ENCODE assay signal across 16 mouse cellular contexts in the genomic region with DNA sequence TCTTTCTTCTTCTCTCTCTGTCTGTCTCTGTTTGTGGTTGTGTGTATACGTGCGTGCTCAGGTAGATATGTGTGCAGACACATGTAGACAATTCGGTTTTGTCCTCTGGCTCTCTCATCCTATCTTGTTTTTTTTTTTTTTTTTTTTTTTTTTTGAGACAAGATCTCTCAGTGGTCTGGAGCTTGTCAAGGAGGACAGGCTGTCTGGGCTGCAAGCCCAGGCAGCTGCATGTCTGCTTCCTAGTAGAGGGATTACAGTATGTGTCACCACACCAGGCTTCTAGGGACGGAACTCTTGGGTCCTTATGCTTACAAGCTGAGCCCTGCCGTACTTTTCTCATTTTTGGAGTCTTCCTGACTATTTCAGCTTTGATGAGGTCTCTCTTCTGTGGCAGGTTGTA.
DNase-seq lines count a peak whose midpoint lies in the region; ATAC-seq lines count a peak whose summit lies in the region.
"Had no signal": no experiment of that assay in that cellular context is flagged by ENCODE, and none has a peak within 500 bp of the region (broad histone marks: within the 10 kb centered on the region; RNA-seq: fewer than 3 reads in every experiment).

No protein-coding gene starts in this region.

- H3K36me3 ChIP-seq in heart, embryonic 12.5 days = no peaks in the 10 kb centered on the region
- H3K36me3 ChIP-seq: forebrain, embryonic 12.5 days; limb, embryonic 15.5 days had no signal

- peak; percentile 25 for DNase-seq in gastrocnemius, postnatal 14 days
- DNase-seq in gastrocnemius, postnatal 25 days = no peak
- peak; percentile 92 for DNase-seq in MN1 (ENCODE audit: low spot score)
- peak; percentile 43 for DNase-seq in heart, postnatal 4 days
- DNase-seq in spleen, postnatal 36 days (ENCODE audit: low spot score in 2 of 2) = no peak
- DNase-seq: cerebellum, adult 9-11 months; embryo, embryonic 11 days; kidney, adult 18-20 months; kidney, postnatal 4 days; lung, postnatal 10 days; thymus, postnatal 25 days had no signal

- no peaks in the 10 kb centered on the region for H3K9me3 ChIP-seq in heart, embryonic 12.5 days (replicated peaks)
- H3K9me3 ChIP-seq: forebrain, embryonic 12.5 days; limb, embryonic 15.5 days had no signal

- H3K4me2 ChIP-seq in heart, embryonic 12.5 days = no peak overlapping the region
- H3K4me2 ChIP-seq: forebrain, embryonic 12.5 days; limb, embryonic 15.5 days had no signal

- intact Hi-C loops in gastrocnemius, postnatal 14 days (cut with DNase I; ENCODE audit: low total_unique reads) = no loop called here

- peaks cover 55% of the 10 kb centered on the region for H3K4me1 ChIP-seq in heart, embryonic 12.5 days (replicated peaks)

- no peaks in the 10 kb centered on the region for H3K27me3 ChIP-seq in heart, embryonic 12.5 days (replicated peaks)
- H3K27me3 ChIP-seq: forebrain, embryonic 12.5 days; limb, embryonic 15.5 days had no signal

- 19% methylated on average over 5 of the region's 5 CpGs for WGBS in heart, embryonic 12.5 days

- H3K4me3 ChIP-seq in heart, embryonic 12.5 days = no peak overlapping the region
- H3K4me3 ChIP-seq: forebrain, embryonic 12.5 days; limb, embryonic 15.5 days had no signal

- H3K27ac ChIP-seq in heart, embryonic 12.5 days (ENCODE audit: poor library complexity, severe bottlenecking) = peak overlapping the region; percentile 87
- H3K27ac ChIP-seq: forebrain, embryonic 12.5 days; limb, embryonic 15.5 days had no signal

- ATAC-seq in heart, embryonic 12.5 days (ENCODE audit: insufficient number of reproducible peaks, low FRiP score) = peak; percentile 69; the same call in 1 of the 2 replicates
- ATAC-seq in megakaryocyte-erythroid progenitor cell, adult 5-6 weeks (replicated peaks; ENCODE audit: low FRiP score, low TSS enrichment, poor library complexity, severe bottlenecking) = no peak
- ATAC-seq: hindbrain, embryonic 16.5 days had no signal

- no peak overlapping the region for H3K9ac ChIP-seq in heart, embryonic 12.5 days
- H3K9ac ChIP-seq: forebrain, embryonic 12.5 days; limb, embryonic 15.5 days had no signal

Comparison
In these comparisons a context has a peak if more than half of its experiments do, and no peak if none do; other contexts are left out.
1. DNase-seq: peak in gastrocnemius, postnatal 14 days (single experiment), MN1 (single experiment) and heart, postnatal 4 days (single experiment); none in gastrocnemius, postnatal 25 days (single experiment) and spleen, postnatal 36 days (0 of 2).